Mouse (Mus musculus) heart, adult 2 months (tissue): Measurements from ENCODE around the gene Hoxc11. TPM values are rescaled to one million over a fixed set of nuclear protein-coding genes. Genes with fewer than 3 reads are reported as not detected.

ENCODE experiments used
- DNase-seq, 2 experiments: peaks; one replicate each; pipeline ENCODE4 v3.0.0; 2021
- H3K27ac ChIP-seq: fragments of 200-600 bp; 2 replicates; pipeline ENCODE4 v1.8.1; 2022
- H3K27me3 ChIP-seq: fragments of 200-500 bp; 2 replicates; pipeline ENCODE4 v1.6.1; 2012; ENCODE audit warnings: mild to moderate bottlenecking, low read length, inconsistent platforms, mixed read lengths; ENCODE audit not compliant: control insufficient read depth, insufficient read depth
- H3K36me3 ChIP-seq: fragments of 200-500 bp; 2 replicates; pipeline ENCODE4 v1.6.1; 2012; ENCODE audit warnings: low read length, inconsistent platforms; ENCODE audit not compliant: control insufficient read depth, insufficient read depth
- H3K4me1 ChIP-seq: fragments of 200-500 bp; 2 replicates; pipeline ENCODE4 v1.6.1; 2011; ENCODE audit warnings: low read length; ENCODE audit not compliant: control insufficient read depth, insufficient read depth
- H3K4me3 ChIP-seq: fragments of 200-600 bp; 2 replicates; pipeline ENCODE4 v1.8.1; 2022
- H3K79me2 ChIP-seq: fragments of 200-500 bp; replicated peaks from 2 replicates; pipeline ENCODE4 v1.6.1; 2012; ENCODE audit warnings: mild to moderate bottlenecking, inconsistent platforms, low read length, moderate library complexity, mixed read lengths; ENCODE audit not compliant: control insufficient read depth, insufficient read depth
- H3K9ac ChIP-seq: fragments of 200-500 bp; 2 replicates; pipeline ENCODE4 v1.6.1; 2012; ENCODE audit warnings: low read depth, mild to moderate bottlenecking, control low read depth, inconsistent platforms, low read length, mixed read lengths
- CTCF ChIP-seq: fragments of 200-600 bp; IDR thresholded peaks from 2 replicates; pipeline ENCODE4 v1.8.1; 2022; ENCODE audit warnings: antibody characterized with exemption, mild to moderate bottlenecking, moderate library complexity
- EP300 ChIP-seq: fragments of 200-500 bp; IDR thresholded peaks from 2 replicates; pipeline ENCODE4 v1.6.1; 2011; ENCODE audit warnings: low read depth, low read length, control low read depth; ENCODE audit not compliant: insufficient read depth
- POLR2A ChIP-seq: fragments of 200-500 bp; IDR thresholded peaks from 2 replicates; pipeline ENCODE4 v1.6.1; 2011; ENCODE audit warnings: mild to moderate bottlenecking, low read depth, low read length, control low read depth; ENCODE audit not compliant: insufficient read depth
- WGBS: fragments of 180-500 bp; shearing (Covaris S2); methylation state at CpG from one replicate; pipeline ENCODE4 v1.1.7; 2018; 5-methylcytosine and 5-hydroxymethylcytosine counted together
- intact Hi-C: fragments of 180-260 bp; cut with DNase I; formaldehyde crosslinking; loops from one replicate; pipeline ENCODE4 v1.15.1; 2025
- polyA plus RNA-seq: library from polyadenylated mRNA; depleted of rRNA; stranded (reverse); fragments of >200 nt; gene quantifications from 2 replicates; pipeline ENCODE4 v1.2.3, GENCODE M21; 2012
- total RNA-seq, 2 experiments: library from RNA; stranded (reverse); gene quantifications; 2 replicates each; pipeline ENCODE4 v1.2.3; 2021

Hoxc11 gene
- total and polyA plus RNA-seq, 3 experiments = not detected

- no peak for DNase-seq
- WGBS = 9% methylated on average over 6 of the region's 6 CpGs
- Histone ChIP-seq H3K27ac (no peak overlapping the region), H3K4me1 (no peaks in the 10 kb centered on the region), H3K79me2 (no peaks in the 10 kb centered on the region), H3K27me3 (peaks cover 43% of the 10 kb centered on the region), H3K36me3 (no peaks in the 10 kb centered on the region), H3K9ac (no peak overlapping the region), H3K4me3 (no peak overlapping the region)
- intact Hi-C loops = no loop called here
- TF ChIP-seq POLR2A (no peak), CTCF (no peak), EP300 (no peak)
Observed at GRCm38 (mm10) chr15:102953561-102953960, 666 bp upstream of the Hoxc11 start.

GRCm38 (mm10) chr15:102955007-102955382 is 768 bp downstream of the Hoxc11 start:
- no peaks in the 10 kb centered on the region for H3K79me2 ChIP-seq
- intact Hi-C loops = no loop called here
- no peak for TF ChIP-seq EP300
- TF ChIP-seq CTCF = no peak
- no peak for TF ChIP-seq POLR2A
- WGBS = under 1% methylated on average over 28 of the region's 28 CpGs
- H3K4me1 ChIP-seq = no peaks in the 10 kb centered on the region
- no peak for DNase-seq
- H3K27me3 ChIP-seq = peaks cover 38% of the 10 kb centered on the region
- H3K27ac ChIP-seq = no peak overlapping the region
- no peaks in the 10 kb centered on the region for H3K36me3 ChIP-seq
- H3K9ac ChIP-seq = no peak overlapping the region
- H3K4me3 ChIP-seq = no peak overlapping the region

GRCm38 (mm10) chr15:102955833-102956640 is 1.8 kb downstream of the Hoxc11 start:
- Histone ChIP-seq H3K79me2 (no peaks in the 10 kb centered on the region), H3K27me3 (peaks cover 37% of the 10 kb centered on the region), H3K4me3 (no peak overlapping the region), H3K9ac (no peak overlapping the region), H3K27ac (no peak overlapping the region), H3K36me3 (no peaks in the 10 kb centered on the region), H3K4me1 (no peaks in the 10 kb centered on the region)
- intact Hi-C loops = no loop called here
- 3% methylated on average over 40 of the region's 40 CpGs for WGBS
- no peak for DNase-seq
- no peak for TF ChIP-seq CTCF
- no peak for TF ChIP-seq EP300
- no peak for TF ChIP-seq POLR2A

- H3K4me1 ChIP-seq = no peaks in the 10 kb centered on the region
- peaks cover 37% of the 10 kb centered on the region for H3K27me3 ChIP-seq
- no peak for TF ChIP-seq POLR2A
- TF ChIP-seq CTCF = no peak
- TF ChIP-seq EP300 = no peak
- no peaks in the 10 kb centered on the region for H3K36me3 ChIP-seq
- no peak overlapping the region for H3K4me3 ChIP-seq
- H3K27ac ChIP-seq = no peak overlapping the region
- WGBS = 5% methylated on average over 12 of the region's 12 CpGs
- no peaks in the 10 kb centered on the region for H3K79me2 ChIP-seq
- intact Hi-C loops = no loop called here
- DNase-seq = no peak
- no peak overlapping the region for H3K9ac ChIP-seq
Observed at GRCm38 (mm10) chr15:102956906-102957305, 2.7 kb downstream of the Hoxc11 start.

- WGBS = 3% methylated on average over 13 of the region's 13 CpGs
- Histone ChIP-seq H3K79me2 (no peaks in the 10 kb centered on the region), H3K4me1 (no peaks in the 10 kb centered on the region), H3K36me3 (no peaks in the 10 kb centered on the region), H3K27ac (no peak overlapping the region), H3K9ac (no peak overlapping the region), H3K4me3 (no peak overlapping the region), H3K27me3 (peaks cover 35% of the 10 kb centered on the region)
- TF ChIP-seq EP300 (no peak), POLR2A (no peak), CTCF (no peak)
- intact Hi-C loops = no loop called here
- no peak for DNase-seq
Observed at GRCm38 (mm10) chr15:102959663-102960191, 5.5 kb downstream of the Hoxc11 start.

GRCm38 (mm10) chr15:102961728-102962127 is 7.5 kb downstream of the Hoxc11 start:
- no peaks in the 10 kb centered on the region for H3K79me2 ChIP-seq
- no peak for DNase-seq
- intact Hi-C loops = no loop called here
- H3K27ac ChIP-seq = no peak overlapping the region
- no peaks in the 10 kb centered on the region for H3K4me1 ChIP-seq
- no peak overlapping the region for H3K4me3 ChIP-seq
- H3K27me3 ChIP-seq = peaks cover 37% of the 10 kb centered on the region
- TF ChIP-seq POLR2A (no peak), CTCF (no peak), EP300 (no peak)
- WGBS = 6% methylated on average over 6 of the region's 6 CpGs
- H3K9ac ChIP-seq = no peak overlapping the region
- no peaks in the 10 kb centered on the region for H3K36me3 ChIP-seq
